ENCODE assay signal across 23 mouse cellular contexts in genomic region chr1:34273922-34274321, GRCm38 (mm10).
DNase-seq lines count a peak whose midpoint lies in the region; ATAC-seq and TF ChIP-seq lines count a peak whose summit lies in the region.
"Had no signal": no experiment of that assay in that cellular context is flagged by ENCODE, and none has a peak within 500 bp of the region (broad histone marks: within the 10 kb centered on the region; RNA-seq: fewer than 3 reads in every experiment).

No protein-coding gene starts in this region.

- no peak overlapping the region for H3ac ChIP-seq in myocyte (ENCODE audit: control insufficient read depth, insufficient read length)

- TF ChIP-seq POLR2A in myocyte (IDR thresholded peaks at IDR 0.05; ENCODE audit: insufficient read length, low read depth) = no peak

- no peak for DNase-seq in frontal cortex, postnatal 14 days (ENCODE audit: low spot score in 2 of 2)
- DNase-seq in heart, adult 11 months = peak; percentile 82
- DNase-seq in heart, postnatal 4 days = no peak
- peak; percentile 24 for DNase-seq in brain, adult 2 months (ENCODE audit: low read depth, low spot score)
- DNase-seq in retina, postnatal 1 day = no peak
- DNase-seq in midbrain, postnatal 0 days (ENCODE audit: low spot score) = no peak
- DNase-seq: adrenal gland, adult 2 months; adrenal gland, adult 8-10 months; adrenal gland, postnatal 10 days; adrenal gland, postnatal 14 days; adrenal gland, postnatal 25 days; adrenal gland, postnatal 36 days; B cell, adult 2 months; cerebellum, adult 11 months; cerebellum, adult 11-12 months; cerebellum, adult 18-20 months had no signal

- H3K4me1 ChIP-seq in midbrain, postnatal 0 days (ENCODE audit: insufficient read depth, low read length) = no peaks in the 10 kb centered on the region

- H3K27me3 ChIP-seq in myocyte (ENCODE audit: control insufficient read depth, insufficient read depth, insufficient read length) = no peaks in the 10 kb centered on the region
- H3K27me3 ChIP-seq in midbrain, postnatal 0 days (ENCODE audit: insufficient read depth, low read length) = no peaks in the 10 kb centered on the region
- H3K27me3 ChIP-seq: CH12.LX, Patski had no signal

- H3K4me3 ChIP-seq in myocyte = no peak overlapping the region
- no peak overlapping the region for H3K4me3 ChIP-seq in midbrain, postnatal 0 days (ENCODE audit: low read depth, low read length)

- TF ChIP-seq CTCF in midbrain, postnatal 0 days (IDR thresholded peaks at IDR 0.05) = no peak

- 96% methylated on average over 12 of the region's 12 CpGs for WGBS in midbrain, postnatal 0 days

- ATAC-seq in frontal cortex, adult (ENCODE audit: low TSS enrichment) = peak; percentile 56
- no peak for ATAC-seq in midbrain, postnatal 0 days (ENCODE audit: low FRiP score)
- ATAC-seq: activated CD4-positive, CD25-positive, alpha-beta regulatory T cell, adult 4 months; CD4-positive, CD25-positive, alpha-beta regulatory T cell, adult 4 months; Patski had no signal

- no peaks in the 10 kb centered on the region for H3K9me3 ChIP-seq in midbrain, postnatal 0 days (ENCODE audit: low read length)
- H3K9me3 ChIP-seq: G1E had no signal

- no peak overlapping the region for H3K4me2 ChIP-seq in myocyte (ENCODE audit: low read depth)
- no peak overlapping the region for H3K4me2 ChIP-seq in midbrain, postnatal 0 days (ENCODE audit: low read depth, low read length, poor library complexity, severe bottlenecking)

- H3K36me3 ChIP-seq in myocyte (ENCODE audit: control insufficient read depth, insufficient read depth) = peaks cover 81% of the 10 kb centered on the region
- H3K36me3 ChIP-seq in midbrain, postnatal 0 days (ENCODE audit: insufficient read depth, low read length) = peaks cover 77% of the 10 kb centered on the region
- H3K36me3 ChIP-seq: G1E had no signal

- no peak overlapping the region for H3K27ac ChIP-seq in midbrain, postnatal 0 days (ENCODE audit: low read depth, low read length)

- no peak overlapping the region for H3K9ac ChIP-seq in midbrain, postnatal 0 days (replicated peaks; ENCODE audit: low read length, poor library complexity, severe bottlenecking)

- H3K79me2 ChIP-seq in myocyte (ENCODE audit: control insufficient read depth, insufficient read depth) = no peaks in the 10 kb centered on the region

TF ChIP-seq in myocyte, 11 proteins besides CTCF, POLR2A, EP300 and RAD21:
- TF ChIP-seq REST (IDR thresholded peaks at IDR 0.05; ENCODE audit: insufficient read depth, insufficient read length) (no peak), POLR2AphosphoS2 (IDR thresholded peaks at IDR 0.05; ENCODE audit: insufficient read length, low read depth) (peak; percentile 9)

Comparison
In these comparisons a context has a peak if more than half of its experiments do, and no peak if none do; other contexts are left out.
1. DNase-seq: peak in heart, adult 11 months (single experiment) and brain, adult 2 months (single experiment); none in frontal cortex, postnatal 14 days (0 of 2), heart, postnatal 4 days (single experiment), retina, postnatal 1 day (single experiment) and midbrain, postnatal 0 days (single experiment).